Mouse (Mus musculus) adipose tissue, adult 10 weeks (tissue): ENCODE data around the gene Olfr591. TPM values are rescaled to one million over a fixed set of nuclear protein-coding genes. Genes with fewer than 3 reads are reported as not detected.

ENCODE experiments used
- polyA plus RNA-seq: library from polyadenylated mRNA; stranded (reverse); fragments of 350-450 nt; fragmentation: Illumina TruSeq; extraction: RNeasy Lipid Tissue Mini Kit (QIAGEN cat#74804); gene quantifications from one replicate; pipeline ENCODE4 v1.2.3, GENCODE M21; 2014; ENCODE audit warnings: low read depth, low replicate concordance

Gene Olfr591
- polyA plus RNA-seq = not detected

GRCm38 (mm10) chr7:103178240-103178639, at the start of gene Olfr591:
TSS of gene Olfr591 (minus strand) at chr7:103178340.

DNA sequence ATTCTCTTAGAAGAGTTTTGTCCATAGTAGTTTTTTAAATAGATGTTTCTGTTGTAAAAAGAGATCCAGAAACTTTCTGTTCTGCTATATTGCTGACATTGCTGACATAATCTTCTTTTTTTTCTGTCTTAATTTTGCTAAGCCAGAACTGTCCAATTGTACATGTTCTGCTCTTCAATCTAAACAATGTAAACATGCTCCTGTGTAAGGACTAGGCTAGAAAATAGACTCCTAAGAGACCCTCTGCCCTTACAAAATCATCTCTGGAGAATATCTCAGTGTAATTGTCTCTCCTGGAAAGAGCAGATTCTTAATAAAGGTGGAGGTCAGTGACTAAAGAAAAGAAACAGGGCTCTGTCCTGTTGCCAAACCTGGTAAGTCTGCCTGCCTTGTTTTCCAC, 38.6 kb upstream of the Olfr591 start, which contains the start of gene Olfr594:
Olfr594 (plus strand) TSS at position 301 of the 400 bp plus-strand sequence.

GRCm38 (mm10) chr7:103211562-103211961, 33.4 kb upstream of the Olfr591 start, which contains the start of gene Olfr593:
TSS of gene Olfr593 (plus strand) at chr7:103211862.

GRCm38 (mm10) chr7:103184503-103184902, 6.4 kb upstream of the Olfr591 start, which contains the start of gene Olfr592:
TSS of gene Olfr592 (plus strand) at chr7:103184803.

GRCm38 (mm10) chr7:103156256-103156655, 21.9 kb downstream of the Olfr591 start, which contains the start of gene Olfr589:
TSS of gene Olfr589 (minus strand) at chr7:103156356.

DNA sequence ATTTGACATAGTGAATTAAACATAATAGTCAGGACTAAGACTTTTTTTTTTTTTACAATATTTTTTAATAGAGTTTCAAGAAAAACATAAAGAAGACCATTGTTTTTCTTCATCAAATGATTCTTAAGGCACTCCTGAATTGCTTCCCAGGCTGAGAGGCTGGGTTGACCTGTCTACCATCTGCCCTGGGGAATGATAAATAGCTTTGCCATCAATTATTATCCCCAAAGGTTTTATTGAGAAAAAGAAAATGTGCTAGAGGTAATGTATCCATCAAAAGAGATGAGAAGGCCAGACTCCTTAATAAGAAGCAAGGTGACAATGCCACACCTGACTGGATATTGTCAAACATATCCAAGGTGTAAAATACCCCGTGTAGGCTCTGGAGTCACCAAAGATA, 37.6 kb downstream of the Olfr591 start, which contains the start of gene Olfr588-ps1:
Olfr588-ps1 (plus strand) TSS at position 301 of the 400 bp plus-strand sequence.

GRCm38 (mm10) chr7:103125538-103125937, 52.6 kb downstream of the Olfr591 start, which contains the start of gene Olfr586:
TSS of gene Olfr586 (minus strand) at chr7:103125638.

Other genes with a start within 250 kb of the Olfr591 start
- gene Olfr573-ps1, start 235.8 kb downstream of the Olfr591 start, polyA plus RNA-seq = not detected
- not detected for gene Olfr574, start 229.9 kb downstream of the Olfr591 start, polyA plus RNA-seq
- gene Olfr575, start 219.6 kb downstream of the Olfr591 start, polyA plus RNA-seq = not detected
- not detected for gene Olfr576, start 215.7 kb downstream of the Olfr591 start, polyA plus RNA-seq
- not detected for gene Olfr577, start 202.4 kb downstream of the Olfr591 start, polyA plus RNA-seq
- gene Olfr578, start 189.0 kb downstream of the Olfr591 start, polyA plus RNA-seq = not detected
- gene Olfr582, start 140.3 kb downstream of the Olfr591 start, polyA plus RNA-seq = not detected
- gene Olfr583, start 127.0 kb downstream of the Olfr591 start, polyA plus RNA-seq = not detected
- not detected for gene Olfr584, start 96.5 kb downstream of the Olfr591 start, polyA plus RNA-seq
- gene Olfr585, start 80.6 kb downstream of the Olfr591 start, polyA plus RNA-seq = not detected
- gene Olfr586, start 52.7 kb downstream of the Olfr591 start, polyA plus RNA-seq = not detected
- gene Olfr588-ps1, start 37.5 kb downstream of the Olfr591 start, polyA plus RNA-seq = not detected
- gene Olfr589, start 22.0 kb downstream of the Olfr591 start, polyA plus RNA-seq = not detected
- not detected for gene Olfr592, start 6.5 kb upstream of the Olfr591 start, polyA plus RNA-seq
- not detected for gene Olfr593, start 33.5 kb upstream of the Olfr591 start, polyA plus RNA-seq
- not detected for gene Olfr594, start 38.7 kb upstream of the Olfr591 start, polyA plus RNA-seq
- gene Usp17ld, start 74.2 kb upstream of the Olfr591 start, polyA plus RNA-seq = not detected
- gene Olfr596, start 127.3 kb upstream of the Olfr591 start, polyA plus RNA-seq = not detected
- not detected for gene Olfr597, start 138.0 kb upstream of the Olfr591 start, polyA plus RNA-seq
- not detected for gene Olfr598, start 145.2 kb upstream of the Olfr591 start, polyA plus RNA-seq
- gene Olfr599, start 157.6 kb upstream of the Olfr591 start, polyA plus RNA-seq = not detected
- not detected for gene Olfr600, start 171.3 kb upstream of the Olfr591 start, polyA plus RNA-seq
- gene Olfr601, start 184.3 kb upstream of the Olfr591 start, polyA plus RNA-seq = not detected
- gene Olfr603, start 207.8 kb upstream of the Olfr591 start, polyA plus RNA-seq = not detected
- gene Usp17lc, start 236.7 kb upstream of the Olfr591 start, polyA plus RNA-seq = not detected